Mouse (Mus musculus) forebrain, postnatal 0 days (tissue): ENCODE measurements around the gene Pcdh15. TPM values are rescaled to one million over a fixed set of nuclear protein-coding genes. Genes with fewer than 3 reads are reported as not detected.
A peak's percentile ranks its signal among the peaks of the same experiment; 100 is the strongest.

ENCODE experiments used
- ATAC-seq: fragments of 200-750 bp; cut with Nextera tagmentation; 2 replicates; pipeline ENCODE4 v1.8.0; 2017; ENCODE audit warnings: mild to moderate bottlenecking, moderate library complexity
- DNase-seq: peaks from one replicate; pipeline ENCODE4 v3.0.0-alpha.2; 2015
- H3K27ac ChIP-seq: fragments of 300-500 bp; sonication (generic); 2 replicates; pipeline ENCODE4 v1.5.1; 2014; ENCODE audit warnings: low read depth, mild to moderate bottlenecking, antibody characterized with exemption, low read length, moderate library complexity, mixed read lengths
- H3K27me3 ChIP-seq: fragments of 300-500 bp; sonication (generic); 2 replicates; pipeline ENCODE4 v1.6.1; 2014; ENCODE audit warnings: mild to moderate bottlenecking, low read length, mixed read lengths; ENCODE audit not compliant: insufficient read depth
- H3K36me3 ChIP-seq: fragments of 300-500 bp; sonication (generic); 2 replicates; pipeline ENCODE4 v1.6.1; 2014; ENCODE audit warnings: mild to moderate bottlenecking, moderate library complexity; ENCODE audit not compliant: insufficient read depth
- H3K4me1 ChIP-seq: fragments of 300-500 bp; sonication (generic); 2 replicates; pipeline ENCODE4 v1.6.1; 2014; ENCODE audit warnings: antibody characterized with exemption; ENCODE audit not compliant: insufficient read depth
- H3K4me2 ChIP-seq: fragments of 300-500 bp; sonication (generic); 2 replicates; pipeline ENCODE4 v1.6.1; 2014; ENCODE audit warnings: low read depth, mild to moderate bottlenecking, moderate library complexity
- H3K4me3 ChIP-seq: fragments of 300-500 bp; sonication (generic); 2 replicates; pipeline ENCODE4 v1.5.1; 2014; ENCODE audit warnings: low read depth, low read length, mixed read lengths
- H3K9ac ChIP-seq: fragments of 300-500 bp; sonication (generic); 2 replicates; pipeline ENCODE4 v1.6.1; 2014; ENCODE audit warnings: mild to moderate bottlenecking
- H3K9me3 ChIP-seq: fragments of 300-500 bp; sonication (generic); 2 replicates; pipeline ENCODE4 v1.6.1; 2016; ENCODE audit warnings: low read length
- CTCF ChIP-seq: sonication (generic); IDR thresholded peaks from 2 replicates; pipeline ENCODE4 v1.5.1; 2016; ENCODE audit warnings: antibody characterized with exemption, control low read depth, low read depth
- whole genome bisulfite sequencing: fragments of 180-500 bp; shearing (Covaris S2); extraction: QIAGEN DNeasy Blood & Tissue Kit; methylation state at CpG from one replicate; pipeline ENCODE4 v1.1.7; 2014; 5-methylcytosine and 5-hydroxymethylcytosine counted together
- polyA plus RNA-seq: library from polyadenylated mRNA; unstranded; fragments of >200 nt; fragmentation: Nextera tagmentation; extraction: Ambion mirVana; gene quantifications from 2 replicates; pipeline ENCODE4 v1.2.1, GENCODE M21; 2015
- total RNA-seq: library from RNA; depleted of rRNA; stranded (reverse); fragments of >200 nt; gene quantifications from 2 replicates; pipeline ENCODE4 v1.2.3, GENCODE M21; 2014

The Pcdh15 gene
- total and polyA plus RNA-seq, 2 experiments from 2014 or later: 4.0 to 27.1 TPM

DNA sequence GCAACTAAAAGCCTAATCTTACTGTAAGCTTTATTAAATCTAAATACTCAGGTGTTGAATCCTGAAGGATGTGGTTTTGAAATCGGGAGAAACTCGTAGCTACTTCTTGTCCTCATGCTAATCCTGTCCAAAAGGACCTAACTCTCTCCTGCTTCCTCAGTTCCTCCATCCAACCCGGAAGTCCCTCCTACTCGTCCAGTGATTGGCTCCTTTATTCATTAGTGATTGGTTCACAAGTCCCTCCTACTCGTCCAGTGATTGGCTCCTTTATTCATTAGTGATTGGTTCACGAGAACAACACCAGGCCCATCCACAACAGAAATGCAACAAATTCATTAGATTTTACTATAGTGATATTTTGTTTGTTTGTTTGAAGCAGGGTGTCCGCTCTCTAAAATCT, 227.7 kb downstream of the Pcdh15 start:
- no peak overlapping the region for H3K4me3 ChIP-seq
- H3K9ac ChIP-seq: no peak overlapping the region
- H3K36me3 ChIP-seq: no peaks in the 10 kb centered on the region
- no peaks in the 10 kb centered on the region for H3K27me3 ChIP-seq
- H3K4me2 ChIP-seq: no peak overlapping the region
- TF ChIP-seq CTCF: no peak
- 94% methylated on average over 7 of the region's 7 CpGs for WGBS
- no peaks in the 10 kb centered on the region for H3K4me1 ChIP-seq
- DNase-seq: no peak
- no peak overlapping the region for H3K27ac ChIP-seq
- no peak for ATAC-seq
- no peaks in the 10 kb centered on the region for H3K9me3 ChIP-seq

DNA sequence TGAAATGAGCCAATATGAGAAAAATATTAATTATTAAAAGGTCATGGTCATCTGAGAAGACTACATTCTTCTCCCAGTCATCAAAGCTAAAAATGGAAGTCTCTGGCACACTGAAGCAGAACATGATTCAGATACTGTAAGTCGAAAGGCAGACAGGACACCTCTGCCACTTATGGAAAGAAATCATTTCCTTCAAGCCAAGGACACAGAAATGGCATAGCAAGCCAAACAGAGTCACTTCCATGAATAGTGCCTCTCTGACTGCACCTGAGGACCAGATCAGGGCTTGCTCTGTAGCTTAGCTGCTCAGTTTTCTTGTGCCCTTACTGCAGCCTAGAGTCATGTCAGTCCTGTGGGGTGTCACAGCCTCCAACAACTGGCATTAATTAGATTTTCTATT, 234.3 kb downstream of the Pcdh15 start:
- Histone ChIP-seq H3K4me3 (no peak overlapping the region), H3K36me3 (no peaks in the 10 kb centered on the region), H3K27ac (no peak overlapping the region), H3K27me3 (no peaks in the 10 kb centered on the region), H3K4me1 (no peaks in the 10 kb centered on the region), H3K9me3 (no peaks in the 10 kb centered on the region), H3K4me2 (no peak overlapping the region), H3K9ac (no peak overlapping the region)
- DNase-seq (no peak), ATAC-seq (no peak)
- 87% methylated on average over 1 of the region's 1 CpGs for WGBS
- no peak for TF ChIP-seq CTCF

DNA sequence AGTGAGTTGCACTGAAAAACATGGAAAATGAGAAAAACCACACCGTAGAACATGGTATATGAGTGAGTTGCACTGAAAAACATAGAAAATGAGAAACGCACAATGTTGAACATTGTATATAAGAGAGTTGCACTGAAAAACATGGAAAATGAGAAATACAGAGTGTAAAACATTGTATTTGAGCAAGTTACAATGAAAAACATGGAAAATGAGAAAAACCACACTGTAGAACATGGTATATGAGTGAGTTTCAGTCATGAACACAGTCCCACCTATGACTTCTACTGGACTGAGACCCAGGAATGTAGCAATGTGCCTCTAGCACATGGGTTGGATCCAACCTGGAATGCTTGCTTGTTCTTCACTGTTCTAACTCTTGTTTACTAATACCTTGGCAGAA, 279.9 kb downstream of the Pcdh15 start:
- H3K36me3 ChIP-seq: no peaks in the 10 kb centered on the region
- WGBS: 89% methylated on average over 2 of the region's 2 CpGs
- ATAC-seq: no peak

DNA sequence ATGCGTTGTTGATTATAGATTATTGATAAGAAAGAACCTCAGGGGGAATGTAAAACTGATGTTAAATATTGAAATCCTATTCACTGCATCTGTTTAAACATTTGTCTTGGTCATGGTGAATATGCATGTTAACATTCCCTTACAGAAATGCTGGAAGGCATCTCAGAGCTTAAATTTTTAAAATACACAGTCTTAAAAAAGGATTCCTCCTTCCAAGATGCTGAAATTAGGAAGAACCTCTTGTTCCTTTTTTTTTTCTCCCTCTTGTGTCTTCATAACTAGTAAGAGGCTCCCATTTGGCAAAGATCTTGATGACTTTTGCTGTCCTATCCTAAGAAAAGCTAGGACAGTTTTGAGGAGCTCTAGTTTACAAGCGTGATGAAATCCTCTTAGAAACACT, 284.9 kb downstream of the Pcdh15 start:
- ATAC-seq: no peak
- 91% methylated on average over 2 of the region's 2 CpGs for WGBS
- no peak for DNase-seq

More for the DNA sequence above, 279.9 kb downstream of the Pcdh15 start:
- H3K4me1 ChIP-seq: no peaks in the 10 kb centered on the region
- no peak for DNase-seq
- no peak overlapping the region for H3K4me3 ChIP-seq
- H3K4me2 ChIP-seq: no peak overlapping the region
- no peak for TF ChIP-seq CTCF
- H3K9me3 ChIP-seq: no peaks in the 10 kb centered on the region
- H3K27ac ChIP-seq: no peak overlapping the region
- H3K27me3 ChIP-seq: no peaks in the 10 kb centered on the region
- H3K9ac ChIP-seq: no peak overlapping the region

DNA sequence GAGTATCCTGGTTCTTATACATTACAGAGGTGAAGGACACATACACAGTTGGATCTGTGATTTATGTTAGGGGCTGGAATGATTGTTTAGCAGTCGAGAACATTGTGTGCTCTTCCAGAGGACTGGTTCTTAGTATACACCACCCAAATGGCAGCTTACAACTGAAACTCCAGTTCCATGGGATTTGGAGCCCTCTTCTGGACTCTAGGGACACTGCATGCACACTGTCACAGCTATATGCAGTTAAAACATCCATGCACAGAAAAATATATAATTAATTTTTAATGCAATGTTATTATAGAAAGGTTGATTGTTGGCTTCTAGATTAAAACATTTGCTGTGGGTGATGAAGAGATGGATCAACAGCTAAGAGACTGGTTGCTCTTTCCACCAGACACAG, 301.3 kb downstream of the Pcdh15 start:
- H3K4me1 ChIP-seq: no peaks in the 10 kb centered on the region
- H3K27ac ChIP-seq: no peak overlapping the region
- H3K4me3 ChIP-seq: no peak overlapping the region
- DNase-seq (no peak), ATAC-seq (no peak)
- WGBS: 83% methylated on average over 1 of the region's 1 CpGs
- no peak overlapping the region for H3K4me2 ChIP-seq
- H3K9me3 ChIP-seq: no peaks in the 10 kb centered on the region
- TF ChIP-seq CTCF: peak; percentile 49
- no peaks in the 10 kb centered on the region for H3K27me3 ChIP-seq
- no peaks in the 10 kb centered on the region for H3K36me3 ChIP-seq
- no peak overlapping the region for H3K9ac ChIP-seq

More for the DNA sequence above, 284.9 kb downstream of the Pcdh15 start:
- no peaks in the 10 kb centered on the region for H3K27me3 ChIP-seq
- no peak overlapping the region for H3K27ac ChIP-seq
- no peak overlapping the region for H3K9ac ChIP-seq
- H3K9me3 ChIP-seq: no peaks in the 10 kb centered on the region
- no peak overlapping the region for H3K4me3 ChIP-seq
- H3K36me3 ChIP-seq: no peaks in the 10 kb centered on the region
- no peak overlapping the region for H3K4me2 ChIP-seq
- no peak for TF ChIP-seq CTCF
- H3K4me1 ChIP-seq: no peaks in the 10 kb centered on the region

DNA sequence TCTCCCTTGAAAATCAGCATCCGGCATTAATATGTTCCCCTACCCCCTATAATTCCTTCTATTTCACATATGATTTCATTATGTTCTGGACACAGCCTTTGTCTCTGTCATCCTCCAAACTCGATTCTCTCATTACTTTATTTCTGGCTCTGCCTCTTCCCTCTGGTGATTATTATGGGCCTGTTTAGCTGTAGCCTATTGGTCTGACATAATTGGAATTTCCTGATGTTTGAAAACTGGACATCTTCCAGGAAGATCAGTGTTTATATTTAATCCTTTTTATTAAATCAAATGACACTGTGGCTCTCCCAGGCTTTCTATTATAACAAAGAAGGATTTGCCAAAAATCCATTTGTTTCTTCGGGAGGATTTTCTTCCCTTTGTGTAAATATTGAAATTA, 326.3 kb downstream of the Pcdh15 start:
- no peak overlapping the region for H3K4me3 ChIP-seq
- no peaks in the 10 kb centered on the region for H3K4me1 ChIP-seq
- DNase-seq (no peak), ATAC-seq (no peak)
- H3K27ac ChIP-seq: no peak overlapping the region
- H3K9me3 ChIP-seq: no peaks in the 10 kb centered on the region
- H3K9ac ChIP-seq: no peak overlapping the region
- no peaks in the 10 kb centered on the region for H3K27me3 ChIP-seq
- 57% methylated on average over 3 of the region's 3 CpGs for WGBS
- no peak for TF ChIP-seq CTCF
- no peaks in the 10 kb centered on the region for H3K36me3 ChIP-seq
- no peak overlapping the region for H3K4me2 ChIP-seq

DNA sequence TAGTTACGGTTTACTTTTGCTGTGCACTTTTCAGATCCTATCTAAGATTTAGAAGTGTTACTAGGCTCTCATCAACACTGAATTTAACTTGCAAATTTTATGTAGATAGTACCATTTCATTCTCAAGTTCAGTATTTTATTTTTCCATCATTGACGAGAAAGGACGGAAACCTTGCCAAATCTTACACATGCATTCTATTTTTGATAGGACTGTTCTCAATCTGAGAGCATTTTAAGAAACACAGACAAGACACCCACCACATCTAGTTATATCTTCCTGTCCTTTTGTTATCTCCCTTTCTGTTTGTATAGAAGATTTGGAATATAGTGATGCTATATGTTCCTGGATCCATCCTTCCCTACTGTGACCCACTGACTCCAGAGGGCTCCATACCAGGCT, 332.2 kb downstream of the Pcdh15 start:
- no peak for ATAC-seq
- no peak for TF ChIP-seq CTCF

DNA sequence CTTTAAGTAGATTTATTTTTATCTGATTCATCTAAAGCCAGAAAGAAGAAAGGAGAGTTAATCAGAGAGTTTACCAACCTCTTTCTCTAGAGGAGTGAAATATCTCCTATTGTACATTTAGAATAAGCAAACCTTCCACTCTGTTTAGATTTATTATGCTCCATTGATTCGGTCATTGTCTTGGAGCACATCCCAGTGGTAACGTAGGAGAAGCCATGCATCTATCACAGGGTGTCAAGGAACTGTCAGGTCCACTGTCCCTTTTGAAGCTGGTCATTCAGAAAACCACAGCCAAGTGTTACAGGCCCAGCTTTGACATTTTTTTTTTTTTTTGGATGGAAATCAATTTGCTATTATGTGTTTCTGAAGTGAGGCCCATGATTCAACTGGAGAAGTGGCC, 384.9 kb downstream of the Pcdh15 start:
- Histone ChIP-seq H3K4me2 (no peak overlapping the region), H3K9me3 (no peaks in the 10 kb centered on the region), H3K36me3 (no peaks in the 10 kb centered on the region), H3K4me3 (no peak overlapping the region), H3K27me3 (no peaks in the 10 kb centered on the region), H3K9ac (no peak overlapping the region), H3K4me1 (no peaks in the 10 kb centered on the region), H3K27ac (no peak overlapping the region)
- DNase-seq: no peak
- ATAC-seq: no peak
- TF ChIP-seq CTCF: no peak
- WGBS: 57% methylated on average over 2 of the region's 2 CpGs

More for the DNA sequence above, 332.2 kb downstream of the Pcdh15 start:
- Histone ChIP-seq H3K27me3 (no peaks in the 10 kb centered on the region), H3K27ac (no peak overlapping the region), H3K36me3 (no peaks in the 10 kb centered on the region), H3K9me3 (no peaks in the 10 kb centered on the region), H3K4me2 (no peak overlapping the region), H3K4me3 (no peak overlapping the region), H3K9ac (no peak overlapping the region), H3K4me1 (no peaks in the 10 kb centered on the region)
- WGBS: 57% methylated on average over 3 of the region's 3 CpGs
- DNase-seq: no peak
